Mouse (Mus musculus) layer of hippocampus, postnatal 25 days (tissue): ENCODE measurements around the gene Ptges2. TPM values are rescaled to one million over a fixed set of nuclear protein-coding genes. Genes with fewer than 3 reads are reported as not detected.
A peak's percentile ranks its signal among the peaks of the same experiment; 100 is the strongest.
"Not testable (repeated sequence)": the region's sequence is repeated elsewhere in the genome, so short reads cannot be mapped to it uniquely, and the experiment has no call there.

Source experiments
- DNase-seq, 2 experiments: peaks; one replicate each; pipeline ENCODE4 v3.0.0; 2022; ENCODE audit warnings: mixed read lengths in 2 of 2, low spot score in 1 of 2; ENCODE audit errors: extremely low spot score in 1 of 2
- total RNA-seq, 2 experiments: library from RNA; stranded (reverse); gene quantifications; 2 replicates each; pipeline ENCODE4 v1.2.3; 2021

The Ptges2 gene
- 10 to 100 TPM; 40.1 to 41.9 TPM for total RNA-seq

DNA sequence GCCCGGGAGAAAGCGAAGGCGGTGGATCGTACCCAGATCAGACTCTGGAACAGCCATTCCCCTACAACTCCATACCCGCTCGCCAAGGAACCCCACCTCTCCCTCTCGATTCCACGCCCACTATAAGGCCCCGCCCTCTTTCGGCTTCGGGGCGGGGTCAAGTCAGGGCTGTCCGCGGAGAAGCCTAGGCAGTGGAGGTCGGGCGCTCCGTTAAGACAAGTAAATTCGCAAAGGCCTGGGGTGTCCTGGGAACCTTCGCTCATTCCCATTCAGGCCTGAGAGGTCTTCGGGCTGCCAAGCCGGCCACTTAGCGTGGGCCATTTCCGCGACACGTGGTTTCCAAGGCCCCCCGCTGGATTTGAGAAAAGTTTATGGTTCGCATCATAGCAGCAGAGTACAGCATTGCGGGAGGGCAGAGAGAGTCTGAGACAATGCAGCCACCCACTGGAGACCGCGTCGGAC, at the start of gene Ptges2:
TSS of gene Ptges2 (plus strand) at position 413 of the 462 bp plus-strand sequence.
- peak in 1 of 2 experiments; percentile 77 for DNase-seq

DNA sequence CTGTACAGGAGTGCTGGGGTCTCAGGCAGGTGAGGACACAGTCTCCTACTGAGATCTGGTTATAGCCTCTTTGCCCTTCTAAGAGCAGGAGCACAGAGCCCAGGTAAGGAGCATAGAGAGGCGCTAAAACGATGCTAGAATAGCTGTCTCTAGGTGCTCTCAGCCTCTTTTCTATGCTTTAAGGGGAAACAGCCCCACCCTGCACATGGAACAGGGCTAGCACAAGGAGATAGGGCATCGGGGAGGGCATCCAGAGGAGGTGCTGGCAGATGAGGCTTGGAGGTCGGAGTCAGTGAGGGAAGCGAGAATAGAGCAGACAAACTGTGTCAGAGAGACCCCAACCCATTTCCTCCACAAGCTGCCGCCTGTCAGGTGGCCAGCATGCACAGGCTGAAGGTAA, 48.7 kb upstream of the Ptges2 start:
- no peak for DNase-seq

DNA sequence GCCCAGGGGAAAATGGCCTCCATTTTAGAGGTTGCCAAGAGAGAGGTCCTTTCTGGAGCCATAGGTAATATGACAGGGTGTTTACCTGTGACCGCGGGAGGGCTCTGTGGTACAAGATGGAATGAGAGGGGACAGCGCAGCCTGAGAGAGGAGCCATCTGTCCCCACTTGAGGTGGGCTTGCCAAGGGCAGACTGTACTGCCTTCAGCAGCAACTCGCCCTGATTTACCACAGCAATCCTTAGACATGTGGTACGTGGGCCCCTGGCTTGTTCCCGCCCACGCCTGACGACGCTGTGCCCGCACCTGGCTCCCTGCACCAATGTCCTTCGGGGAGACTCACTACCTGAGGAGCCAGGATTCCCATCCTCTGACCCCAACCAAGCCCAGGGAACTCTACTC, 47.4 kb upstream of the Ptges2 start:
- no peak for DNase-seq

DNA sequence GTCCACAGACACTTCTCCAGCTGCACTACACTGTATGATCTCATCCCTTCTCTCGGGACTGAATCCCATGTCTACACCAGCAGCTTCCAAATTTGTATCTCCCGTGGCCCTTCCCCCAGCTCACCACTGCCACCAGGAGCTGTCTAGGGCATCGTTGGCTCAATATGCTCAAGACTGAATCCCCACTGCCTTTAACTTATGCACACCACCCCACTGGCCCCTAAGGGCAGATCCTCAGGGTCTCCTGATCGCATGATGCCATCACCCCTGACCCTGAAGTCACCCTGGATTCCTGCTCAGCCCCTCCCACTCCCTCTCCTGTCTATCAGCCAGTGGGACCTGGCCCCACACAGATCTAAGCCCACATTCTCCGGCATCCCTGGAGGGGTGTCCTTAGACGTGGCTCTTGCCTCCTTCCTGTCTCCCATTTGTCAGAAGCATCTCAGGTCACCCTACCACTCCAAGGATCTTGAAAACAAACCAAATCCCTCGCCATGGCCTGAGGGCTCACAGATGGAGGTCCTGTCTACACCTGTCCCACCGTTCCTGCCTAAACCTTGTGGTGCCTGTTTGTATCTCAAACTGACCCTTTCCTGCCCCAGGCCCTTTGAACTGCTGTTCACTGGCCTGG, 46.0 kb upstream of the Ptges2 start:
- DNase-seq, result no peak

DNA sequence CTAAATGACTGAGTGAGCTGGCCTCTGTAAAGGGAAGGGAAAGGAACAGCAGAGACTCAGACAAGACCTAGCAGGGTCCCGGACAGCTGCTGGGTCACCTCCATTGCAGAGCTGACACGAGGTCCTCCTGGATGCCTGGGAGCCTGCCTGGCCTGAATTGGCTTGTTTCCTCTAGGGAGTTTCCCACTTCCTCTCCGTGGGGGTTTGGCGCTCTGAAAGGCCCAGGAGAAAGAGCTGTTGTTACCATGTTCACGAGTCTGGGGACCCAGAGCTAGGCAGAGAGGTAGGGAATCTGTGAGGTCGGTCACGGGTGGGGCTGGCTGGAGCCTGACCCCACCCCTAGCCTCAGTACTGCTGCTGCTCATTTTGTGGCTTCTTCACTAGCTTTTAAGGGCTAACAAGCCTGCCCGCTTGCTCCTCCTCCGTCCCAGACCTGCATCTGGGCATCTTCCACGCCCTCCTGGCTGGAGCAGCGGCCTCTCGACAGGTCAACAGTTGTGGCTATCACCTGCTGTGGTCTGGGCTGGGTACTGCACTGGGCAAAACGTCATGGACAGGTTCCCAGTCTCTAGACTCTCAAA, 45.1 kb upstream of the Ptges2 start:
- no peak for DNase-seq

DNA sequence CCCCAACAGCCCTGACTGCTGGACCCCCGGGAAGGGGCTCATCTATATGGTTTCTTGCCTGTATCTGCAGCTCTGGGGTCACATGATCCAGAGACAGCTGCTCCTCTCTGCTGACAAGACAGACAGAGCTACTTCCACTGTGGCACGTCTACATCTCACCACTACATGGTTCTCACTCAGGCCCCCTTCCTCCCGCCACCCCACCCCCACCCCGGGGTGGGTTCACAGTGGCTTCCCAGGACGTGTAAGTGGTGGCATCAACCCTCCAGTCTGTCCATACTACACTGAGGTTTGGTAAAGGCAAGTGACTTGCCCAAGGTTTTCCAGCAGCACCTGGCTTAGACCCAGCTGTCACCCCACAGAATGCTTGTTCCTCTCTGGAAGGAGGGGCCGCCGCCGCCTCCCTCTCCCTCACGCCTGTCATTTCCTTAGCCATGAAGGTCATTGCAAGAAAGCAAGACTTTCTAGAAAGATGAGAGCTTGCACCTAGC, 44.2 kb upstream of the Ptges2 start:
- no peak for DNase-seq

DNA sequence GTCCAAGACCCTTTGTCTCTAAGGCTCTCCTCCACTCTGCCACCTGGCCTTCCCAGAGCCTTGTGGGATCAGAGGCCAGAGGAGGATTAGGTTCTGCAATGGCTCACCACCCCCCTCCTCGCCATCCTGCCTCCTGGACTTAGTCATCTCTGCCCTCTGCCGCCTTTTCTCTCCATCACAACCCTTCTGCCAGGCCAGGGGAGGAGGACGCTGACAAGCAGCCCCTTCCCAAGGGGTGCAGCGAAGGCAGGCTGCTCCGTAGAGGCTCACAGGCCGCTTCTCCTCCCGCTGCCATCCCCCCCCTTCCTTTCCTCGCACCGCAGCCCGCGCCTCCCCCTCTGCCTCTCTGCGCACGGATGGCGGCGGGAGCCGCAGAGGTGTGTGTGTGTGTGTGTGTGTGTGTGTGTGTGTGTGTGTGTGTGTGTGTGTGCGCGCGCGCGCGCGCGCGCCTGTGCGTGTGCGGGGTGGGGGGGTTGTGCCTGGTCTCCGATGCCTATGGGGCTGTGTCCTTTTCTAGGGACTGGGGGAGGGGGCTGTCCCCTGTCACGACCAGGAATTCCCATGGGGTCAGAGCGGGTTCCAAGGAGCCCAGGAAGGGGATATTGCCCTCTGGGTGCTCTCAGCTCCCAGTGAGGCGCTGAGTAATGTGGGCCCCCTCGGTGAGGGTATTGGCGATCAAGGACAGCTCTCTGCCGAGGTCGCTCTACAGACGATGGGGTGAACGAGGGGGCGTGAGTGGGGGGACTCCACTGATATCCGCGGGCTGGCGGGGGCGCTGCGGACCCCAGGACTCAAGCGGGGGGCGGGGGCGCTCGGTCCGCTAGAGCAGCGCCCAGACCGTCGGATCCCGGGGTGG, 43.3 kb upstream of the Ptges2 start, which contains the start of gene Ciz1:
TSS of gene Ciz1 (plus strand) at position 177 of the 856 bp plus-strand sequence.
- no peak for DNase-seq

DNA sequence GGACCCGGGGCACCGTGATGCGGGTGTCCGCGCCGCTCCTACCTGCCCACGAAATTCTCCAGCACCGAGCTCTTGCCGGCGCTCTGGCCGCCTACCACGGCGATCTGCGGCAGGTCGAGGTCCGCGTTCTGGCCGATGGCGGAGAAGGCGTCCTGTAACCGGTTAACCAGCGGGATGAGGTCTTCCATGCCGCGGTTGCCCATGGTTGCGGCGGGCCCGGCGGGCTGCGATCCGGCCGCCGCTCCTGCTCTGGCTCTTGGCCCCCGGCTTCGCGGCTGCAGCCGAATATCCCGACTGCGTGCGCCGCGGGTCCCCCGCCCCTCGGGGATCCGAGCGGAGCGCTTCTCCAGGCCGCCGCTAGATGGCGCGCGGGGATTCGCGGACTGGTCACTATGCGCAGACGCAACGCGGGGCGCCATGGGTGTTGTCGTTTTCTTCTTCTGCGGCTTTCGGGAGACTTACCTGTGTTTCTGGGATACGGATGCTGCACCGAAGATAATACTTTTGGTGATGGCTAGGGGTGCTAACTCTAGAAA, 42.6 kb upstream of the Ptges2 start, which contains the start of gene Dnm1:
TSS of gene Dnm1 (minus strand) at position 332 of the 536 bp plus-strand sequence.
- DNase-seq, result peak; percentile 97 to 99

DNA sequence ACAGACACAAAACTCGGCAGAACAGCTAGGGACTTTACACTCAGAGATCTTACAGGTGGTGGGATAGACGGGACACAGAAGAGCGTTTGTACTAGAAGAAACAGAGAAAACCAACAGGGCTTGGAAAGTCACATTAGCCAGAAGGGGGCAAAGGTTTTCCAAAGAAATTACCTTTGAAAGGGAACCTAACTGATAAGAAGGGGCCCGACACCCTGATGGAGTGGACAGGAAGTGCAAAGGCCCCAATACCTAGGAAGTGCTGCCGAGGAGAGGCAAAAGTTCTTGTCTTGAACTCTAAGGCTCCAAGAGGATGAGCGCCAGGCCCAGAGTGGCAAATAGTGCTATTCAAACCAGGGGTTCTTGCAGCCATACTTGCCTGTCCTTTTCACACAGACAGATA, 41.9 kb upstream of the Ptges2 start:
- no peak for DNase-seq

DNA sequence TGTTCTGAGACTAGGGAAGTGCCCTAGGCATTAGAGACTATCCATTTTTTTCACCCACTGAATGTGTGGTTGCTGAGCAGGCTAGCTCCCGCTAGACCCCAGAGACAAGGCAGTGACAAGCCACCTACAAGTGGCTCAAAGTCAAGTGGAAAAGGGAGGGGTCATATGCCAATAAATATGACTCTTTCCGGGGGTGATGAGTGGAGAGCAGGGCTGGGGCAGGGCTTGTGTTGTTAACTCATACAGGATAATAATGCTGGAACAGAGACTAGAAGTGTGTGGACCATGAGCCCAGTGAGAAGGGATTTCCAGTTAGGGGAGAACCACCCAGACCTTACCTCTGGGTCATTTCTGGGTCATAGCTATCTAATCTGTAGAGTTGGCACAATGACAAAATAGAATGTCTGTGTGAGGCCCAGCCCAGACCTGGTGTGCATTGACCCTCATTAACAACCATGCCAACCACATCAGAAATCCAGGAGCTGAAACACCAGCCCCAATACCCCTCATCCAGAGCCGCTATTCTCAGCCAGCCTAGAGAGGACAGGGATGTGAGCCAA, 41.3 kb upstream of the Ptges2 start:
- no peak for DNase-seq

DNA sequence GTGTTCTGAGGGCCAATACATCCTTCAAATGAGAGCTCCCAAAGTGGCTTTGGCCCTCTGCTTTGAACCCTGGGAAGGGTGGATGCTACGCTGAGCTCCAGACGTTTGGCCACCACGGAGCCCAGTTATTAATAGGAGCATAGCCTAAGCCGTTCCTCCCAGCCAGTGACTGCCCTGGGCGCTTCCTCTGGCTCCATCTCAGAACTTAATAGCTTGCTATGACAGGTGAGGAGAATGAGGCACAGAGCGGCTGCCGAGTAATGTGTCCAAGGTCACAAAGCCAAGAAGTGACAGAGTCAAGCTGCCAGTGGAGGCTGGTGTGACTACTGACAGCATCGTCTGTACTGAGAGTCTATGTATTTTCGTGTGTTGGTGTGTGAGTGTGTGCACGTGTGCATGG, 39.5 kb upstream of the Ptges2 start:
- DNase-seq, result no peak

DNA sequence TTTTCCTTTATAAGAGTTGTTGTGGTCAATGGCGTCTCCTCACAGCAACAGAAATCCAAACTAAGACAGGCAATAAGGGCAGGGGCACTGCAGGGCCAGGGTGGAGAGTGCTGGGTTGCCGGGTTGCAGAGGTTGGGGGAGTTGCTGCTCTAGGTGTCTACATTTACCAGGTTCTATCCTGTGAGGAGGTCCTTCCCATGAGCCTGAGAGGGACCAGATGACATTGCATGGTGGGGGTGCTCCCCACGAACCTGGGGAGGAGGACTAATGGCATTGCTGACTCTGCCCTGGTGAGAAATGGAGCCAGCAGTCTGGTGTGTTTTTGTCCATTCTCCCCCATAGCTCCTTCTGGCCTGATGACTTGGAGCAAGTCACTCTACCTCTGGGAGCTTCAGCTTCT, 38.0 kb upstream of the Ptges2 start:
- DNase-seq, result no peak

DNA sequence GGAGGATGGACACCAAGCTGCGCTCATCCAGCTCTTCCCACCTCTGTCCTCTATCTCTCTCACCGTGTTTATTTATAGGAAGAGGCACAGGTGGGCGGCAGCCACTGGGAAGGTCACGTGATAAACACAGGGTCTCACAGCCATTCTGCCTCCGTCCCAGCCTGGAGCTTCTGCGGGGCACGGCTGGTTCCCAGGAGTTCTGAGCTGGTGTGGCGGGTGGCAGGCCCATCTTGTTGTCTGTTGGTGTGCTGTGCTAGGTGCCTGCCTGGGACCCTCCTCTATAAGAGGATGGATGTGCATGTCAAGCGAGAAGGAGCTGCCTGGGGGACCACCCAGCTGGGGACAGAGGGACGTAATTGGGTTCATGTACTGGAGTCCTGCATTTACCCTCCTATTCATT, 37.3 kb upstream of the Ptges2 start:
- no peak for DNase-seq

DNA sequence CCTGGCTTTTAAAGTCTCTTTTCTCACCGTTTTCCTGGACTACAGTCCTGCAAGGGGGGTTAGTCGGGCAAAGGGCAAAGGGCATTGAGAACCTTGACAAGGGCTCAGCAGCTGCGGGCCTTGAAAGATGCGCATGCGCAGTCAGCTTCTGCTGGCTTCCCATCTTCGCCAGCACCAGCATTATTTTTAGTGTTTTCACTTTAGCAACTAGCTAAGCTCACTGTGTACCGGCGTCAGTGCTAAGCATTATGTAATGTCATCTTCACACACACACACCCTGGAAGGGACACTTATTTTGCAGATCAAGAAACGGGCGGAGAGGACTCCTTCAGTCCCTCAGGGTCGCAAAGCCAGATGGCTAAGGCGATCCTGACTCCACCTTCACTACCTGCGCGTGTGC, 35.0 kb upstream of the Ptges2 start:
- peak; percentile 67 to 71 for DNase-seq

DNA sequence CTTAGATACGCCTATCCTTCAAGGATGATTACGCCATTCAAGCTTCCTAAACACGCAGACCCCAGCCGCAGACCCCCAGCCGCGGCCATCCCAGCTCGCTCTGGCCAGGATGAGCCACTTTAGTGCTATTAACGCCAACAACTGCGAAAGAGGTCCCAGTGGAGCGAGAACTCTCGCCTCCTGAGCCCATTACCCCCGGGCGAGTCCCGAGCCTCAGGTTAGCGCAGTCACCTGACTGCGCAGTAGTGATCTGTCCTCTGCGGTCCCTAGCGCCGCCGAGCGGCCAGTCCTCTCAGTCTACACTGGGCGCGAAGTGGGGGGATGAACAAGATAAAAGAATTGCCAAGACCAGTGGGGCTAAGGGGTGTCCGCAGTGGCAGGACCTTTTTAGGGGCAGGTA, 34.3 kb upstream of the Ptges2 start:
- DNase-seq, result peak in 1 of 2 experiments; percentile 63

DNA sequence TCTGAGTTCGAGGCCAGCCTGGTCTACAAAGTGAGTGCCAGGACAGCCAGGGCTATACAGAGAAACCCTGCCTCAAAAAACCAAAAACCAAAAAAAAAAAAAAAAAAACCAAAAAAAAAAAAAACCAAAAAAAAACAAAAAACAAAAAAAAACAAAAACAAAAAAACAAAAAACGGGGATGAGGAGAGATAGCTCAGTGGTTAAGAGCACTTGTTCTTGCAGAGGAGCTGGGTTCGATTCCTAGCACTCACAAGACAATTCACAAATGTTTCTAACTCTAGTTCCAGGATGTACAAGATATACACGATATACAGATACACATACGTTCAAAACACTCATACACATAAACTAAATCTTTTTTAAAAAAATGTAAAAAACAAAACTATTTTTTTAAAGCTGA, 33.4 kb upstream of the Ptges2 start:
- not testable (repeated sequence) for DNase-seq

DNA sequence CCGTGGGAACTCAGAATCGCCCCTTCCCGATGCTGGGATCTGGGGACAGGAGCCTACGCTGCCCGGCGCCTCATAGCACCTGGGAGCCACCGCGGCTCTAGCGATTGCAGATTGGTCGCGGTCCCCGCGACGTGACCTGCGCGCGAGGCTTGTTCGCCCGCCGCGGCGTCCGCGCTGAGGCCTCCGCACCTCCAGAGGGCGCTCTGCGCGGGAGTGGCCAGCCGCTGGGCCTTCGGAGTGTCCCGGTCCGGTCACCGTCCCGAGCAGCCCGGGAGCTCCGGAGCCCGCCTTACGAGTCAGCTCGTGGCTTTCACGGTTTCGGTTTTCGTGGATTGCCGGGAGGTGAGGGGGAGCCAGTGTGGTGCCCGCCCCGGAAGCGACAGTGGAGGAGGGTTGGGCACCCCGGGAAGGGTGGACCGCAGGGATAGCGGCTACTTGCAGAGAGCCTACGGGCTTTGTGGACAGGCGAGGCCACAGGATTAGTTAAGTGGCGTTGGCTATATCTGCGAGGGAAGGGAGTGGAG, 32.8 kb upstream of the Ptges2 start:
- DNase-seq, result peak; percentile 90 to 91

DNA sequence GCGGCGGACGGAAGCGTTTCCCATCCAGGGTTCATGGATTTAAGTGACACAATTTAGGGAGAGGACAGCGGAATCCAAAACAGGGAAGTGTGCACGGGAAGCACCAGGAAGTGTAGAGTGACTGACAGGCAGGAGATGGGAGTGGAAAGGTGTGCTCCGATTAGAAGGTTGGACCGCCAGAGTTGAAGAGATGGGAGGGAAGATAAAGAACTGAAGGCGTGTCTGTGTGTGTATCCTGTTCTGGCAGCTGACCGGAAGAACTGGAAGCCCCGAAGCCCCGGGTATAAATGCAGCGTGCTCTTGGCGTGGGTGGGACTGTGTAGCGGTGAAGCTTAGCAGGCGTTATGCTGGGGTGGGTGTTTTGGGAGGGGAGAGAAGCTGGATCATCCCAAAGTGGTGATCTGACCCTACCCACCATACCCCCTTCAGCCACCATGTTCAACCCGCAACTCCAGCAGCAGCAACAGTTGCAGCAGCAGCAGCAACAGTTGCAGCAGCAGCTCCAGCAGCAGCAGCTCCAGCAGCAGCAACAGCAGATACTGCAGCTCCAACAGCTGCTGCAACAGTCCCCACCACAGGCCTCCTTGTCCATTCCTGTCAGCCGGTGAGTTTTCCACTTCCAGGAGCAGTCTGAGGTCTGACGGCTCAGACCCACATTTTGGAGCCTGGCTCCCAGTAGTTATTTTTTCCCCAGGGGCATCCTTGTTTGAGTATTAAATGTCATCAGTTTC, 32.2 kb upstream of the Ptges2 start:
- DNase-seq, result no peak

DNA sequence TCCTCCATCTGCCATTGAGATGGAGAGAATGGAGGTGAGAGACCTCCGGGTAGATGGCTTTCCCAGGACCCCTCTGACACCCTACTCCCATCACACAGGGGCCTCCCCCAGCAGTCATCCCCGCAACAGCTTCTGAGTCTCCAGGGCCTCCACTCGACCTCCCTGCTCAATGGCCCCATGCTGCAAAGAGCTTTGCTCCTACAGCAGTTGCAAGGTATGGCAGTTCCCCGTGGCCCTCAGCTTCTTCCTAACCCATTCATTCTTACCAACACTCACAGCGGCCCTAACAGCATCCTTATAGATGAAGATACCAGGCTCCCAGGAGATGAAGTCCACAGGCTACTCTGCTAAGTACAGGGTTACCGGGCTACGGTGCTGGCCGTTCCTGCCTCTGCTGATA, 31.6 kb upstream of the Ptges2 start:
- no peak for DNase-seq

DNA sequence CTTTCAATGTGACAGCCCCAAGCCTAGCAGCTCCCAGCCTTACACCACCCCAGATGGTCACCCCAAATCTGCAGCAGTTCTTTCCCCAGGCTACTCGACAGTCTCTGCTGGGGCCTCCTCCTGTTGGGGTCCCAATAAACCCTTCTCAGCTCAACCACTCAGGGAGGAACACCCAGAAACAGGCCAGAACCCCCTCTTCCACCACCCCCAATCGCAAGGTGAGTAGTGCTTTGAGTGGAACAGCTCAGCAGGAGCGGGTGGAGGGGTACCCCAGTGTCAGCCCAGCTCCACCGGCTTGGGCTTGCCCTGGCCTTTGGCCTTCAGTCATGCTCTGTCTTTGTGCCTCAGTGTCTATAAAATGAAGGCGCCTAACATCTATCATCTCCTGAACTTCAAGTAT, 28.4 kb upstream of the Ptges2 start:
- DNase-seq, result no peak
